Mouse (Mus musculus): ENCODE measurements around the gene Bfsp2. TPM values are rescaled to one million over a fixed set of nuclear protein-coding genes. Genes with fewer than 3 reads are reported as not detected.

Gene Bfsp2
- total RNA-seq, 2 experiments from 2014 or later: 0.37 to 0.42 TPM

DNA sequence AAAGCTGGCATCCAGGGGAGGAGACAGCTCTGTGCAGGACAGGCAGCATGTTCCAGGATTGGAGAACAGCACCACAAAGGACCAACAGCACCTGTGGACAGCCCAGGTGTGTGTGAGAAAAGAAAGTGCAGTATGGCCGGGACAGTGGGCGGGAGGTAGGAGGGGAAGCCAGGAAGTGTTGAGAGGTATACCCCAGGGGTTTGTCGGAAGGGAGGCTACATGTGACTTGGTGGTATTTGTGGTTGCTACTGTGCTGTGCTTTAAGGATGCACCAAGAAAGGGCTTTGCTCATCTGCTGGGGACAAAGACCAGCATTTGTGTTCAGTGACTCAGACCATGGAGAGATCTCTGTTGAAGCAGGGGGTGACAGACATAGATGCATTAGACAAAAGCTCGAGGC is 9.7 kb upstream of the Bfsp2 start:
- no peak for DNase-seq
- intact Hi-C loops (cut with DNase I; ENCODE audit: low total_unique reads): loop anchor here (5.0 kb wide), 2 partner anchors 132 to 267 kb away; no protein-coding TSS in a partner anchor

DNA sequence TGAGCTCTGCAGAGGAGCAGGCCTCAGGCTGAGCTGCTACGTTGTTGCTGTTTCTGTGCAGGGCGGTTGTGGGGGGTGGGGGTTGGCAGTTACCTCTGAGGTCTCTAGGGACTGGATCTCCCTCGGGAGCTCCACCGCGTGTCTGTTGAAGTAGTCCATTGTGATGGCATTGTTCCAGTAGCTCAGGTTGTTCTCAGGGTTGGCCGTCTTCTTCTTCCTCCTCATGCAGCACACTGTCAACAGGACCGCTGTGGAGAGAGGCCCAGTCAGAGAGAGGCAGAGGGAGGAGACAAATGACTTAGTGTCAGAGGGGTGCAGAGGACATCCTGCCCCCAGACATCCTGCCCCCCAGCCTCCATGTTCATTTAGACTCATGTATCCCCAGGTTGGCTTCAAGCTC is 8.9 kb upstream of the Bfsp2 start:
- intact Hi-C loops (cut with DNase I; ENCODE audit: low total_unique reads): no loop called here
- no peak for DNase-seq

DNA sequence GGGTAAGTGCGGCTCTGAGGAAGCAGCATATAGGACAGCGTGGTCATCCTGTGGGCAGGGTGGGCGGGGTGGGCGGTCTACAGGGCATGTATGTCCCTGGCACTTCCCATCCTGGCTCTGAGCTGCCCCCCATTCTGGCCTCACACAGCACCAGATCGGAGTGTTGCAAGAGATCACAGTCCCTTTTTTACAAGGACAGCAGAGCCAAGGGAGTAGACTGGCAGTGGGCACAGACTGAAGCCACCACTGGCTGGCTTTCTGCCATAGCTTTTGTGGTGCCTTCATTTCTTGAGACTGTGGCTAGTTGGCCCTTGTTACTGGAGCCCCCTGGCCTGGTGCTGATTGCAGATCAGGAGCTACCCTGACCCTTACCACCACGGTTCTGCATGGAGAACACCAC is 6.0 kb upstream of the Bfsp2 start:
- intact Hi-C loops (cut with DNase I; ENCODE audit: low total_unique reads): no loop called here
- no peak for DNase-seq

- intact Hi-C loops (cut with DNase I; ENCODE audit: low total_unique reads): no loop called here
Measured at GRCm38 (mm10) chr9:103485606-103486005, 5.4 kb upstream of the Bfsp2 start.

DNA sequence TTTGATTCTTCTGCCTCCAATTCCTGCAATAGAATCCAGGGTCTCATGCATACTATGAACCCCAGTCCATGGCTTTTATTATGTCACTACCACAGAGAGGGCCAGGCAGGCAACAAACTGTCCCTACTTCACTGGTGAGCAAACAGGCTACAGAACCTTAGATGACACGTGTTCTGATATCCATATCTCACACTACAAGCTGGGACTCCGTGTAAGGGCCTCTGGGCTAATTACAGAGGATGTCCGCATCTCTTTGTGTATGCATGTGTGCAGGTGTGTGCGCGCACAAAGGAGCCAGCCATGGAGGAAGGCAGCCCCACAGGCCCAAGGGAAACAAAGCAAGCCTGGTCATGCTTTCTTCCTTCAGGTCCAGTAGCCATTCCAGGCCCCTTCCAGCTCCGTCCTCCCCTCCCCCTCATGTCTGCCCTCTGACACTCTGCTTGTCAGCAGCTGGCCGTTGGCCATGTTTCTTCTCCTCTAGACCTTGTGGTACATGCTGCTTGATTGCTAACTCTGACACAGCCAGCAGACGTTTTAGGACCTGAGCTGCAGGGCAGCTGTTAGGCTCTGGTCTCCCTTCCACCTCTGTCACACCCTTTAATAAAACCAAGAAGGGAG is 492 bp upstream of the Bfsp2 start:
- no peak for DNase-seq

More at GRCm38 (mm10) chr9:103485606-103486005, 5.4 kb upstream of the Bfsp2 start:
- no peak for DNase-seq

GRCm38 (mm10) chr9:103475414-103475813 is 4.8 kb downstream of the Bfsp2 start:
- intact Hi-C loops (cut with DNase I; ENCODE audit: low total_unique reads): no loop called here
- DNase-seq: no peak

More for the DNA sequence above, 492 bp upstream of the Bfsp2 start:
- intact Hi-C loops (cut with DNase I; ENCODE audit: low total_unique reads): no loop called here

DNA sequence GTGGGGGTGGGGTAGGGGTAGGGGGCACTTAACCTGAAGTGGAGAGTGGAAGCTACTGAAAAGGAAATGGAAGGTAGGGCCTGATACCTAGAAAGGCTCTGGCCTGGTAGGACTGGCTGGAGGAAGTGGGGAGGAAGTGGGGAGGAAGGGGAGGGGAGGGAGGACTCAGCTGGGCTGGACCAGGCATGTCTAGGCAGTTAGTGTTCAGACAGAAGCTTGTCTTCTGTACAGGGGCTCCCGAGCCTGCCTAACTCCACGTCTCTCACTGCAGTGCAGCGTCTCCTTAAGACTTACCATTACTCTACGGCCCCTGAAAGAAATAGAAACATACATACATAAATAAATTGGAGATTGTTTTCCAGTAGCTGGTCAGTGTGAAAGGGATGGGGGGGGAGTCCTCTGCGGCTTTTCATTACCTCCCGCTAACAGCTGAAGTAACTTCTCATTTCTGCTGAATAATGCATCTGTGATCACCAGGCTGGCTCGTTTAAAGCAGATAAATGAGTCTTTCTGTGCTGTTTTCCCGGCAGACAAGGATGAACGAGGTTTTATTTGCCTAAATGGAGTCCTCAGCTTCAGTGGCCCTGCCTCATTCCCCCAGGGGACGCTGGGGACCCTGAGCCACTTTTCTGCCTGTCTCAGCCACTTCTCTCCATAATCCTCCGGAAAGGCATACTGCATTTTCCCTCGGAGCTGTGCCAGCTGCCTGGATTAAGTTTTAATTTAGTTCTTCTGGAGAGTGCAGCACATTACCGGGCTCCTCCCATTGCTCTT is 6.1 kb downstream of the Bfsp2 start:
- no peak for DNase-seq

GRCm38 (mm10) chr9:103471784-103472183 is 8.4 kb downstream of the Bfsp2 start:
- DNase-seq: no peak
- intact Hi-C loops (cut with DNase I; ENCODE audit: low total_unique reads): no loop called here

More for the DNA sequence above, 6.1 kb downstream of the Bfsp2 start:
- intact Hi-C loops (cut with DNase I; ENCODE audit: low total_unique reads): no loop called here

- DNase-seq: no peak
- intact Hi-C loops (cut with DNase I; ENCODE audit: low total_unique reads): no loop called here
Measured at GRCm38 (mm10) chr9:103469516-103469915, 10.7 kb downstream of the Bfsp2 start.

- no peak for DNase-seq
- intact Hi-C loops (cut with DNase I; ENCODE audit: low total_unique reads): no loop called here
Measured at GRCm38 (mm10) chr9:103468911-103469310, 11.3 kb downstream of the Bfsp2 start.

DNA sequence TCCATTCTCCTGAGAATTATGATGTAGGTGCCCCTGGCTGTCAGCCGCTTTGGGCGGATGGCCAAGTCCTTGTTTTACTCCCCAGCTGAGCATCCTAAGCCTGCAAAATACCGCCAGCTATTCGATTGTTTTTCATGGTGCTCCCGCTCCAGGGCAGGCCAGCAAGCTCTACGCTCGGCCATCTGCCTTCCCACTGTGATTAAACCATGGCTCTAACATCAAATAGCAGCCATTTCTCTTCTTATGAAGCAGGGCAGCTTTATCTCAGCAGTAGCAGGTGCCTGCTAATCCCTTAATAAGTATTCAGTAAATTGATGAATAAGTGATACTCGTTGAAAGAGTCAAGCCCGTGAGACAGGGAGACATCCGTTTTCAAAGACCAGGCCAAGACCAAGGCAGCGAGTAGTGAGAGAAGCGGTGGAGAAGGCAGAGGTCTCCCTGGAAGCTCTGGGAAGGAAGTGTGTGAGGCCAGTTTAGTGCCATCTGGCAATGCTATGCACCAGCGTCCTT is 14.5 kb downstream of the Bfsp2 start:
- intact Hi-C loops (cut with DNase I; ENCODE audit: low total_unique reads): no loop called here
- DNase-seq: no peak

DNA sequence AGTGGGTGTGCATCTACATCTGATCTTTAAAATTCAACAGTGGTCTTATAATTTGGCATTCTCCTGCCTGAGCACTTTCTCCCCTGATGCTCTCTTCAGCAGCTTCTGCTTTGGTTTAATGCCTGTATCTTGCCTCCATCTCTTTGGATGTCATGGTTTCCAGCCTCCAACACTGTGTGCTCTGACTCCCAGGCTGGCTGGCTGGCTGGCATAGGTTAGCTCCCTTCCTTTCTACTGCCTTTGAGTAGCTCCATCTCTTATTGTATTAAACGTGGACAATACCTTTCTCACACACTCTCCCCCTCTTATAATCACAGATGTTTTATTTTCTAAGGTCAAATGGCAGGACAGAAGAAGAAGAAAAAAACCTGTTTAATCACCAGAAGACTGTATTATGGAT is 14.9 kb downstream of the Bfsp2 start:
- no peak for DNase-seq
- intact Hi-C loops (cut with DNase I; ENCODE audit: low total_unique reads): no loop called here

DNA sequence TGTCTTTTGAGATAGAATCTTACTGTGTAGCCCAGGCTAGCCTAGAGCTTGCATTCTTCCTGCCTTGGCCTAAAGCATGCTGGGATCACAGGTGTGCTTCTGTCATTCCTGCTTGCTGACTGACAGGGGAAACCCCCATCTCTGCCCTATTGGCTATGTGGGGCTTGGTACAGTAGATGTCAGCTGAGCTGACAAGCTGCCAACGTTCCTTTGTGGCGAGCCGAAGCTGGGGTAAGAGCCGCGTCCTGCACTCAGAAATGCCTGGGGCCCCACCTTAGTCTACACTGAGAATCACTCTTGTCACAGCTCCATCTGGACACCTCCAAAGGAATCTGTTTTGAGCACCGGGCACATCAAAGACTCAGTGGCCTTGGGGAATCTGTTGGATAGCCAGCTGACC is 16.4 kb downstream of the Bfsp2 start:
- DNase-seq: no peak
- intact Hi-C loops (cut with DNase I; ENCODE audit: low total_unique reads): no loop called here

- DNase-seq: no peak
- intact Hi-C loops (cut with DNase I; ENCODE audit: low total_unique reads): no loop called here
Measured at GRCm38 (mm10) chr9:103459839-103460238, 20.4 kb downstream of the Bfsp2 start.

- intact Hi-C loops (cut with DNase I; ENCODE audit: low total_unique reads): no loop called here
- DNase-seq: no peak
Measured at GRCm38 (mm10) chr9:103459307-103459706, 20.9 kb downstream of the Bfsp2 start.

DNA sequence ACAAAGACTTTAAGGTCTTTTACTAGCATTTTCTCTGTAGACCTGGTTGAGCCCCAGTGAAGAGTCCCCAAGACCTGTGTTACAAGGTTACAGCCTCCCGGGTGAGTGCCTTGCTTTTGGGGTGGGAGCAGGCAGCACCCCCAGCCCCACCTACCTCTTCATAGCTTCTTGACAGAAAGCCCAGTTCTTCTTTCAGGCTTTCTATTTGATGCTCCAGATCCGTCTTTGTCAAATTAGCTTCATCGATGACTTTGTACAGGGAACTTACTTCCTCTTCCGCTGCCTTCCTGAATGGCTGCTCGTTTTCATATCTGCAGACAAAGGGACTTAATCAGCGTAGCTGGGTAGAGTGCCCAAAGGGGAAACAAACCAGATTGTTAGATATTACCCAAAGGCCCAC is 30.6 kb downstream of the Bfsp2 start:
- intact Hi-C loops (cut with DNase I; ENCODE audit: low total_unique reads): no loop called here
- no peak for DNase-seq

- no peak for DNase-seq
- intact Hi-C loops (cut with DNase I; ENCODE audit: low total_unique reads): no loop called here
Measured at GRCm38 (mm10) chr9:103449092-103449491, 31.1 kb downstream of the Bfsp2 start.

GRCm38 (mm10) chr9:103444656-103445055 is 35.6 kb downstream of the Bfsp2 start:
- DNase-seq: no peak
- intact Hi-C loops (cut with DNase I; ENCODE audit: low total_unique reads): no loop called here

GRCm38 (mm10) chr9:103443824-103444185 is 36.4 kb downstream of the Bfsp2 start:
- intact Hi-C loops (cut with DNase I; ENCODE audit: low total_unique reads): no loop called here
- no peak for DNase-seq

- DNase-seq: peak; percentile 16
- intact Hi-C loops (cut with DNase I; ENCODE audit: low total_unique reads): no loop called here
Measured at GRCm38 (mm10) chr9:103443121-103443823, 36.9 kb downstream of the Bfsp2 start.
